Mouse (Mus musculus): ENCODE results near the gene Ptprj. TPM values are rescaled to one million over a fixed set of nuclear protein-coding genes. Genes with fewer than 3 reads are reported as not detected.
"Not testable (repeated sequence)": the region's sequence is repeated elsewhere in the genome, so short reads cannot be mapped to it uniquely, and the experiment has no call there.

Gene Ptprj
- total RNA-seq, 2 experiments from 2014 or later, result 9.0 to 9.1 TPM

DNA sequence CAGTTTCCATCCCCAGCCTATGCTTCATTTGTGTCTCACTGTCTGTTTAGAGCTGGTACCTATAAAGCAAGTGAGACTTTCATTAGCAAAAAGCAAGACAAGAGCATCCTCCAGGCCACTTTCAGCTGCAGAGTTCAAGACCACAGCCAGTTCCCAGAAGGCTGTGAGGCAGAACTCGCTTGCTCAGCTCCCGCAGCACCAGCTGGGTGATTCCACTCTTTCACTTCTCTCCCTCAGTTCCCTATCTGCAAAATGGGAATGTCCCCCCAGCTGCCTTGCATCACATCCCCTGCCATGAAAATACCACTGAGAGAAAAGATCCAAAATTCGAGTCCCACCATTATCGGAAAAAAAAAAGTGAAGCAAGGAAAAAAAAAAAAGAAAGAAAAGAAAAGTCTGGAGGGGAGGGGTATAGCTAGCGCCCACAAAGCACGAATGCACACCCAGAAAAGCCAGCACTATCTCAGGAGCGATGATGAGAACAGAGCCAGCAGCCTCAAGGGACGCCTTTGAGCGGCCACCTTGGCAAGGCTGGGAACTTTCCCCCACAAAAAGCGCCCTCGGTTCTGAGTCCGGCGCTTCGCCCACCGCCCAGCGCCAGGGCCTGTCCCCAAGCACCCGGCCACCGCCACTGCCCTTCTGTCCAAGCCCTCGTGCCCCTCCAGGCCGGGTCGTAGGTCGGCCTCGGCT is 1.3 kb downstream of the Ptprj start:
- no peak for DNase-seq
- intact Hi-C loops (cut with DNase I), result loop anchor here (5.0 kb wide), 1 partner anchor 98 kb away; the partner anchor contains the start of gene Nup160

DNA sequence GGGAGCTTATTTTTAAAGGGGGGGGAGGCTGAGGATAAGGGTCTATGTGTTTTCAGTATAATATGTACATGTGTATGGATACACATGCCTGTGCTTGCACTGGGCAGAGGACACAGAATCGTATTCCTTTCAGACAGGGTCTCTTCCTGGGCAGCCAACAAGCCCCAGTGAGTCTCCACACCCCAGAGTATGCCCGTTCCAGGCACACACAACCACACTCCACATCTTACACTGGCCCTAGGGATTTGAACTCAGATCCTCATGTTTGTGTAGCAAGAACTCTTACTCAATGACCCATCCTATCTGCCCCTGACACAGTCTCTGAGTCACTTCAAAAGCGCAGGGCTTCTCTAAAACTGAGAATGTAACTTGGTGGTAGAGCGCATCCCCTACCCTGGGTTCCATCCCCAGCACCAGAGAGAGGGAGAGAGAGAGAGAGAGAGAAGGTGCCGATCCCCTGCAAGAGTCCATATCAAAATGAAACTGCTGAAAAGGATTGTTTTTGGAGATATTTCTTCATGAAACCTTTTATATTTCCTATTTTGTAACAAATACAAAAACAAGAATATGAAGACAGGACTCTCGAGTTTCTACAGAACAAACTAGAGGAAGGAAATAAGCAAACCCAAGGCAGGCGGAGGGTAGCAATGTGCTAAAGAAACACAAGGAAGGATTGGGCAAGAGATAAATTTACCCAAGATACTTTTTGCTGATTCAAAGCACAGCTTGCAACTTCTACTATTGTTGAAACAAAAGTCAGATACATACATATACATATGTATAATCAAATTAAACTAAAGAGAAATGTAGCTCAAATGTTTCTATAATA is 2.8 kb downstream of the Ptprj start:
- intact Hi-C loops (cut with DNase I), result loop anchor here (5.0 kb wide), 1 partner anchor 100 kb away; the partner anchor contains the start of gene Nup160
- no peak for DNase-seq

DNA sequence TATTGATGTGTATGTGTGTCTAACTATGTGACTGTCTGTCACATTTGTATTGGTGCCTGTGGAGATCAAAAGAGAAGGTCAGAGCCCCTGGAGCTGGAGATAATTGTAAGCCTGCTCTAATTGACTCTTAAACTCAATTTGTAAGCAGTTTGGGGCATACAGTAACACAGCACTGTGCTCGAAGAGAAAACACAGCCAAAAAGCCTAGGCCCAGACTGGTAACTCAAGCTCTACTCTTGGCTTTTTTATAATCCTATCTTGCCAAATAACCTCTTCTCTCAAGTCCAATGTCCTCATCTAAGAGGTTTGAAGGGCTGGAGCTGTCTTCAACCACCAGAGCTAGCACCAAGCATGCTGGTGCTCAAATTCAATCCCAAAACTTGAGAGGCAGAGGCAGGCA is 3.5 kb downstream of the Ptprj start:
- no peak for DNase-seq
- intact Hi-C loops (cut with DNase I), result loop anchor here (5.0 kb wide), 1 partner anchor 100 kb away; the partner anchor contains the start of gene Nup160

DNA sequence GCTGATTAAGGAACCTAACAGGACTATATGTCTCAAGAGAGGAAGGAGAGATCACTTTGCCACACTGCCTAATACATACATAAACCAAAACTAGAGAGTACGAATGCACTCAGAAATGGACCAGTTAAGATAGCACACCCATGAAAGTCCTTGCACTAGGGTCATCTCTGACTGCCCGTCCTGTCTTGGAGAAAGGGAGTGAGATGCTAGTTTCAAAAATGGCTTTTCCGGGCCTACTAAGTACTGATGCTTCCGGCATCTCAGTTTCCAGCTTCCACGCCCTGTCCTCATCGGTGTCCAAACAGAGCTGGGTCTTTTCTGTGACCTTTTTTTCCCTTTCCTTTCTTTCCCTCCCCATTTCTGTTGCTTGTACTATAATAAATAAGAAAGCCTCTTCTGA is 4.0 kb downstream of the Ptprj start:
- no peak for DNase-seq
- intact Hi-C loops (cut with DNase I), result loop anchor here (5.0 kb wide), 1 partner anchor 101 kb away; the partner anchor contains the start of gene Nup160

DNA sequence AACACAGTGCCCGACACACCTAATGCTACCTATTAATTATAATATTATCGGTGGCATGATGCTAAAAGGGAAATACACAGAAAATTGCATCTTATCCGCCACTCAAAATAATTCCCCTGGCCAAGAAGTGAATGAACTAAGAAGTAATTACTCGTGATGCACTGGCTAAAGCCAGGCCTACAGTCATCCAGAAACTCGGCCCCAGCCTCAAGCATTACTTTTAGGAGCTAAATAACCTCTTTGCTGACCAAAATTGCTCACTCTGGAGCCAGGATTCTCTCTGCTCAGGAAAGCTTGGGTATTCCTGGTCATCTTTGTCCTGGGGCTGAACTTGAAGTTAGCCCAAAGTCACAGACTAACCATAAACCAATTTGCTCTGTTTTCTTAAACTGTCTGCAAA is 4.7 kb downstream of the Ptprj start:
- intact Hi-C loops (cut with DNase I), result loop anchor here (5.0 kb wide), 1 partner anchor 102 kb away; the partner anchor contains the start of gene Nup160
- DNase-seq, result no peak

DNA sequence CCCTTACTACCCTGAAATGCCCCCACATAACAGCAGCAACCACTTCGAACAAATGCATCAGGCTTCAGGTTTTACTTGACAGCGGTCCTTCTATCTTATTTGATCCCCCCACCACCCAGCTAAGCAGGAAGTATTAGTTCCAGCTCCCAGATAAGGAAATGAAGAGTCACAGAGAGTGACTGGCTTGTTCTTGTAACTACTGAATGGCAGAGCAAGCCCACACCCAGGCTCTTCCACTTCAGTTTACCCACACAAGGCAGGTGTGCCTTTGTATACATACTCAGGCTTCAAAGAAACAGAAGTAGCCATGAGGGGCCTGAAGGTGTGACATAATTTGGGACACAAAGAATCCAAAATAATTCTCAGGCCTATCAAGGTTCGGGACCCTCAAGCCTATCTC is 5.3 kb downstream of the Ptprj start:
- intact Hi-C loops (cut with DNase I), result loop anchor here (5.0 kb wide), 1 partner anchor 102 kb away; the partner anchor contains the start of gene Nup160
- no peak for DNase-seq

DNA sequence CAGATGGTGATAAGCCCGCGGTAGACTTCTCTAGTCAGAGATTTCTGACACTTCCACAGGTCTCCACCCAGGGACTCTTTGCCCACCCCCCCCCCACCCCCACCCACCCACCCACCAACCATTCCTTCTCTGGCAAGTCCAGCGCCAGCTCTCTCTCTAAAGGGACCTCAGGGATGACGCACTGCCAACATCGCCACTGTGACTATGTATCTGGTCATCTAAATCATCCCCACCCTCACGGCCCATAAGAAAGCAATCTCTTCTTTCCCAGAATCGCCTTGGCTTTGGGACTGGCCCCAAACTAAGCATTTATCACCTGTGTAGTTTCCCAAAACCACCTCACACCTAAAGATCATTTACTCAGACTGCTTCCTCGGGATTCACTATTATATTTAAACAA is 5.9 kb downstream of the Ptprj start:
- no peak for DNase-seq
- intact Hi-C loops (cut with DNase I), result no loop called here

DNA sequence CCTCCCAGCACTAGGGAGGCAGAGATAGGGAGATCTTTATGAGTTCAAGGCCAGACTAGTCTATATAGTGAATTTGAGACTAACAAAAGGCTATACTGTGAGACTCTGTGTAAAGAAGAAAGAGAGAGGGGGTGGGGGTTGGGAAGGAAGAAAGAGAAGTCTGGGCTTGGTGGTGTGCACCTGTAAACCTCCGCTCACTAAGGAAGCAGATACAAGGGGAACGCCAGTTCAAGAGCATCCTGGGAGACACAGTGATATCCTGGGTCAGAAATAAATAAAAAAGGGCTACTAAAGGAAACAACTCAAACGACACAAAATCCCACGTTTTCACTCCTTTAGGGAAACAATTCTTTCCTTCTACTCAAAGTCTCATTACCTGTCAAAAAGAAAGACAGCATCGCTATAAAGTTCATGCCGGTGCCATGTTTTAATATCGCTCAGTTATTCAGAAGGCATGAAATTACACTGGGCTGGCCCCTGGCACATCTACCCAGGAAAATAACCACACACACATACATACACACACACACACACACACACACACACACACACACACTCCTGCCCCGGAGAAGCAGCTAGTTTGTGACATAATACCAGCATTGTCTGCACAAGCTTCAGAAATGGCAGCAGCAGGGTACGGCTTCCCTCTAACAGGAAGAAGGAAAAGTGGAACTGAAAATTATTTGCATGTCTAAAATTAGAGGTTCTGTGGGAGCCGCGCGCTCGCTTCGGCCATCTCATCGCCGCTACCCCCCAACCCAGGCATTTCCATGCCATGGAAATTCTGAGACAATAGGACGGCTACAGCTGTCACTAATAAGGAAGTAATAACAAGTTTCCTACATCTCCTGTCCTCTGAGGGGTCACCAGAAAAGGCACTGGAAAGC is 6.6 kb downstream of the Ptprj start:
- DNase-seq, result peak; percentile 26 to 31
- intact Hi-C loops (cut with DNase I), result no loop called here

DNA sequence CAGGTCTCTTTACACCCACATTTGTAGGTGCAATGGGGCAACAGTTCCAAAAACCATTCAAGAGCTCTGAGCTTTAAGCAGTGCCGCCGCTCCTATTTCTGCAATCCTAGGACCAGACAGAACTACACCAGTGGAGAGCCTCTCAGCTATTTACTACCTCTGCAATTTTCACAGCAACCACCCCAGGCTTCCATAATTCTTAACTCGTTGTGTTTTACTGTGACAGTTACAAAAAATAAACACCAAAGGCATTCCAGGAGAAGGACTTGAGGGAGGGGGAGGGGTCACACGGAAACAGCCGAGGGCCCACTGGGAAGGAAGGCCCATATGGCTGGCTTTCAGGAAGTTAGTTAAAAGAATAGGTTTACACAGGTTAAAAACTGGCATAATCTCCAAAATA is 8.3 kb downstream of the Ptprj start:
- no peak for DNase-seq
- intact Hi-C loops (cut with DNase I), result no loop called here

DNA sequence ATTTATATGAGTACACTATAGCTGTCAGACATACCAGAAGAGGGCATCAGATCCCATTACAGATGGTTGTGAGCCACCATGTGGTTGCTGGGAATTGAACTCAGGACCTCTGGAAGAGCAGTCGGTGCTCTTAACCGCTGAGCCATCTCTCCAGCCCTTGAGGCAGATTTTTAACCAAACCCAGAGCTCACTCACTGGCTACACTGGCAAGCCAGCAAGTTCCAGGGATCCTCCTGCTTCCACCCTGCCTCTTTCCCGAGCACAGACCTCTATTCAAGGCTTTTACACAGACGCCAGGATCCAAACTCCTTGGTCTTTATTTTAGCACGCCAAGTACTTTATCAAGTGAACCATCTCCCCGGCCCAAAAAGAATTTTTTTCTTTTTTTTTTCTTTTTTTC is 9.0 kb downstream of the Ptprj start:
- intact Hi-C loops (cut with DNase I); DNase-seq: not testable (repeated sequence)

DNA sequence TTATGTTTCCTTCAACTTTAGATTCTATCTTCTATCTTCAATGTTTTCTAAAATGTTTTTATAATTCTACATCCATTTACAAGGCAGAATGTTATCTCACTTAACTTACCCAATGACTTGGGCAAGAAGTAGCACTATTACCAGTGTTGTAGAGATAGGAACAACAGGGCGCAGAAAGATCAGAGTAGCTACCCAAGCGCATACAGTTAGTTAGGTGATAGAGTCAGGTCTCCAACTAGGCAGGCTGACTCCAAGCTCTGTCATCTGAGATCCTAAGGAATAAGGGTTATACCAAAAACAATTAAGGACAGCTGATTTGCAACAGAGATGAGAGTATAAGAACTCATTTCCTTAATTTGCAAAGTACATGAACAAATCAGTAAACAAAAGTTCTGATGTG is 9.6 kb downstream of the Ptprj start:
- intact Hi-C loops (cut with DNase I), result no loop called here
- no peak for DNase-seq

DNA sequence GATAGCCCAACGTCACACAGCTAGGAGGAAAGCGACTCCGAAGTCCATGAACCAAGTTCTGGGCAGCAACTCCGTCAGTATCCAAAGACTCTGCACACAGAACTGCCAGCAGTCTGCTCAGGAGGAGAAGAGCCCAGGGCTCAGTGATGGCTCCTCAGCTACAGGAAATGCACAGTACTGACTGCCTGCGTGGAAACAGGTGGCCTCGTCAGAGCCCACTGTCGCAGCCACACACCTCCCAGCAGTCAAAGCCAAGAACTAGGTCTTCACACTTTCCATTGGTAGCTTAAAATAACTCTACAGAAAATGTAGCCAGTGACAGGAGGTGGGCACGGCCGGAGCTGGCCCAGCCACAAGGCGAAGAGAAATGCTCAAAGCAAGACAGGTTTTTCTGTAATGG is 10.2 kb downstream of the Ptprj start:
- DNase-seq, result no peak
- intact Hi-C loops (cut with DNase I), result no loop called here

DNA sequence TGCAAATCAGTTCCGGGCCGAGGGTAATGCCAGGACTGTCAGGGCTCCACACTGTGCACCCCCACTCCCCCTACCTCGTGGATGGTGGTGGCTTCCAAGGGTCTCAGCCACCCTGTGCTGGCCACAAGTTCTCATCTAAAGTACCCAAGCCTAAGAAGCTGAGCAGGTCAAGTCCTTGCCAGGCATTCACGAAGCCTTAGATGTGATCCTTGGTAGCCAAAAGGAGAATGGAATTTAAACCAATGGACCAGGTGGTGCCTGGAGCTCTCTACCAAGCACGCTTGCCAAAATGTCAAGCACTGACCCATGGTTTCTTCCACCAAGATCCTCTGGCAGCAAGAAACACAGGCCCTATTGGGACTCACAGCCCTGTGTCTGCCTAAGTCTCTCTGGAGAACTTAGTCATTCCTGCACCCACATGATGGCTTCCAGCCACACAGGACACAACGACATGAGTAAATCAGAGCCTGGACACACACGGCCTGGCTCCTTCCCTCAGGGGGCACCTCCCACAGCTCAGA is 11.4 kb downstream of the Ptprj start:
- intact Hi-C loops (cut with DNase I), result no loop called here
- DNase-seq, result no peak

DNA sequence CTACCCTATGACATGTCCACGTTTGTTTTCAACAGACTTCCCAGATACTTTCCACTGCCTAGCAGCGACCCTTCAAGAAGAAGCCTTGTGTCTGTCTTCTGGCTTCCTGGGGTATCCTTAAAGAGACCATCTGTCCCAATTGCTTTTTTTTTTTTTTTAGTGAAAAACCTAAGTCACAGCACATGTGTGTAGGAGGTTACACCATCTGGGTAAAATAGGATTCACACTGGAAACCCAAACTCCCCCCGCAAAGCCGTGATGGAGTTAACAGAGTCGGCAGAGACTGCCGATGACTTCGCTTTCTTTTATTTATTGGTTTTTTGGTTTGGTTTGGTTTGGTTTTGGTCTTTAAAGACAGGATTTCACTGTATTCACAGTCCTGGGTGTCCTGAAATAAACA is 12.4 kb downstream of the Ptprj start:
- no peak for DNase-seq
- intact Hi-C loops (cut with DNase I), result no loop called here

DNA sequence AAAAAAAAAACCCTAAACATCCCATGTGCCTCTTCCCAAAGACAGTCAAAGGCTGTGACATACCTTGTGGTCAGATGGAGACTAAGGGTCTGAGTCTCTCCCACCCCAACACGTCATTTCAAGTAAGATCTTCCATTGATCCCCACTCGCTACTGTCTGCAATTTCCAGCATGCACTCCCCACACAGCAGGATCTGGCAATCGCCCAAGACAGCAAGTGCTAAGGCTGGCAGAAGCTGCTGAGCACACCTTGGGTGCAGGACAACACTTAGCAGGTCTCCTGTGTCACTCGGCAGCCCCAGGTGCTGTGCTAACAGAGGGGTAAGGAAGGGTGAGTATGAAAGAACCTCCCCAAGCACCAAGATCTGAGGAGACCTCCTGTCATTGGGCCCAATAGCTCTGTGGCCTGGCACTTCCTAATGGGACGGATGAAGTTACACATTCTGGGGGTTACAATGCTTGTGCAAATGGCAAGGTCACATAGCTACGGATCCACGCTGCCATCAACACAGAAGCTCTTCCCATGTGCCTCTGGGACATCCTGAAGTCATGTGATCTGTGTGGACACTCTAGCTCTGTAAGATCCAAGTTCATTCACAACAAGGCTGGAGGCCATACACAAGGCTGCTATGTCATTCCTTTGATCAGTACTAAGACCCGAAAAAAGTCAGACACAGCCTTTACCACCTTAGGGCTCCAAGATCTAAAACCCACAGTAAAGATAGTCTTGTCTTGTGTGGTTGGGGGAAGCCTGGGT is 13.5 kb downstream of the Ptprj start:
- peak; percentile 23 to 32 for DNase-seq
- intact Hi-C loops (cut with DNase I), result no loop called here

DNA sequence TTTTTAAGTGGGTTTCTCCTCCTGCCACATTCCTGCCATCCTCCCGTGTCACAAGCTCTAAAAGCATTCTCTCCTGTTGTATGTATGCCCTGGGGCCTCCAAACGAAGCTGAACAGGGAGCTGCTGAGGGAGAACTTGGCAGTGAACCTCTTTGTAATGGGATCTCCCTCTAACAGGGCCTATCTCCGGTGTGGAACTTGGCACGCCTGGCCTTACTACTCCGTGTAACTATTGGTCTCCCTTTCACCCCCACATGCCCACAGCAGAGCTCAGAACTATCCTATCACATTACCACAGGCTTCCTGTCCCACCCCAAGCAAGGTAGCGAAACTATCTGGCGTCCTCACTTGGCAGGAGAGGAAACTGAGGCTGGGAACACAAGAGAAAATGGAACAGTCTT is 14.4 kb downstream of the Ptprj start:
- intact Hi-C loops (cut with DNase I), result no loop called here

DNA sequence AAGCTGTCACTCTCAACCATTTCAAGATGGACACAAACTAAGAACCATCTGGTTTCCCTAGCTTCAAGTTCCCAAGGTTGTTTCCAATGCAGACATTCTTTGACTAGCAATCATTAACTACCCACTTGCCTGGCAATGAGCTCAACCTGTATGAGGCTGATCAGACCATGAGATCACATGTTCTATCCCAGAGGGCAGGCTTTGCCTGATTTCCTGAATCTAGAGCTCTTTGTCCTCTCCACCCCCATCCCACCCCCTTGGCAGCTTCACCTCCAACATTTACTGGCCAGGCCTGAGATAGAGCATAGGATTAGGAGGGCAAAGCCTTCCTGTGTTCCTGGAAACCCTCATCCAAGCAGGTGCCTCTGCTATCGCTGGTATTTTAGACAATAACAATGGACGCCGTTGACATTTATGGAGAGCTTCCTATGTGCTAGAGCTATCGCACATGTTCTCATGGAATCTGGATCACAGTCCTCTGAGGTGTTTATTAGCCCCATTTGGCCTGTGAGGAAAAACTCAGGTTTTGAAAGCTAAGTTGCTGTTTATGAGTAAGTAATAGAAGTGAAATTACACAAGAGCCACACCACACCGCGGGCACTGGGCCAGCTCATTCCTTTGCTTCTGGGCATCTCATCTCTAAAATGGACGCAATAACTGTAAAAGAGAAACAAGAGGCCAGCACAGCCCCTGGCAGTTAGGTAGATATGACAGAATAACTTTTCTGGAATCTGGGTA is 15.1 kb downstream of the Ptprj start:
- intact Hi-C loops (cut with DNase I), result no loop called here
- no peak for DNase-seq

More for the DNA sequence above, 14.4 kb downstream of the Ptprj start:
- DNase-seq, result no peak

DNA sequence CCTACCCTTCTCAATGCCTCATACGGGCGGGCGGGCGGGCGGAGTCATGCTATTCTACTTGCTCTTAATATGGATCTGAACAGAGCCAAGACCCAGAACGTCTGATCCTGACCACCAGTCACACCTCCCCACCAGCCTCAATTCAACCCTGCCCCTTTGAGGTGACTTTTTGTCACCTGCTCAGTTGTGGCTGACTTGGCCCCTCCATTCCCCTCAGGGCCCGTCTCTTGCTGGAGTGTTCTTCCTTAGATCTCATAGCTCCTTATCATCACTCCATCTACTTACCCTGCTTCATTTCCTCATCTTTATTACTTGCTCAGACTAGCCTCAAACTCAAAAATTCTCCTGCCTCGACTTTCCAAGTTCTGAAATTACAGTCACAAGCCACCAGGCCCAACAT is 15.9 kb downstream of the Ptprj start:
- intact Hi-C loops (cut with DNase I), result no loop called here
- no peak for DNase-seq

DNA sequence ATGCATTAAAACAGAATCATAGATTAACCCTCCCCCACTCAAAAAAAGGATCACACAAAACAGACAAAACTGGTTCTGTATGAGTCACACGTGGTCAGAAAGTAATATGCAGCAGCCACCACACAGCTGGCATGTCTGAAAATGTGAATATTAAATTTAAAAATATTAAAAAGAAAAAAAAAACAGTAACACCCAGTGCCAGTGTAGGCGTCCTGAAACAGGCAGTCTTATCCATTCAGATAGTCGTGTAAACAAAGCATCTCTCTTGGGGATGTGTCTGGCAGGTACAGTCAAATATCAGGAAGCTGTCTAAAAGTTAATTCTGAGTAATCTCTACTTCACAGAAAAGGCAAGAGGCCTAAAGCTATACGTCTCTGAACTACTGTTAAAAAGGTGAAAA is 17.3 kb downstream of the Ptprj start:
- intact Hi-C loops (cut with DNase I), result no loop called here
- DNase-seq, result no peak
